Mouse (Mus musculus) ZHBTc4 (cell line): ENCODE results near the gene Ddost.

Experiments
- DNase-seq: peaks from one replicate; pipeline ENCODE4 v3.0.0-alpha.2; 2011; ENCODE audit warnings: low read depth, low spot score

The Ddost gene

DNA sequence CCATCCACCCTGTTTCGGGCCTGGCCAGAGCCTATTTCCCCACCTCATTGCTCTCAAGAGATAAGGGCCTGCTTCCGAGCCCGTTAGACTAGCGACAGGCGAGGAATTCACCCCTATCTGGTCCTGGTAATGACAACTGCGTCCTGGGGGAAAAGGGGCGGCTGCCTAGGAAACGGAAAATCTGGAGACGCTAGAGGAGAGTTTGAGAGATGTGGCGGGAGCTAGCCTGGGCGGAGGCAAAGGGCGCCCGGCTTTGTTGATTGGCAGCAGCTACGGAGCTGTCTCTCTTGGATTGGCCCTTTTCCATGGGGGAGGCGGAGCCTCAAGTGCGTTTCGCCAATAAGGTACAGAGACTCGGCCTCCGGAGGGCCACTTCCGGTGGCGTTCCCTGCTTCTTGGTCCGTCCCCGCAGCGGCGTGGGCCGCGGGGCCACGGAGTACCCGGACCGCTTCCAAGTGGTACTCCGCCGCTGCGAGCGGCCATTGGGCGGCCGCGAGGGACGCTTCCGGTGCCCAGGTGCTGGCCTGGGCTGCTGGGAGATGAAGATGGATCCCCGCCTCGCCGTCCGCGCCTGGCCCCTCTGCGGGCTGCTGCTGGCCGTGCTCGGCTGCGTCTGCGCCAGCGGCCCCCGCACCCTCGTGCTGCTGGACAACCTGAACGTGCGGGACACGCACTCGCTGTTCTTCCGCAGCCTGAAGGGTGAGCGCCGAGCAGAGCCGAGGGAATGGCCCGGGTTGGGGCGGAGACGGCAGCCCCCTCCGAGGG is at the start of gene Ddost:
Gene Ddost (plus strand): TSS at position 391 of the 765 bp plus-strand sequence.
- DNase-seq: peak; percentile 100

GRCm38 (mm10) chr4:138257116-138257687 is 47.3 kb upstream of the Ddost start:
- no peak for DNase-seq

- no peak for DNase-seq
Observed at GRCm38 (mm10) chr4:138258663-138259062, 45.9 kb upstream of the Ddost start.

- no peak for DNase-seq
Observed at GRCm38 (mm10) chr4:138259482-138259881, 45.0 kb upstream of the Ddost start.

- peak; percentile 92 for DNase-seq
Observed at GRCm38 (mm10) chr4:138261843-138262681, 42.5 kb upstream of the Ddost start.

GRCm38 (mm10) chr4:138267869-138268268 is 36.7 kb upstream of the Ddost start:
- no peak for DNase-seq

DNA sequence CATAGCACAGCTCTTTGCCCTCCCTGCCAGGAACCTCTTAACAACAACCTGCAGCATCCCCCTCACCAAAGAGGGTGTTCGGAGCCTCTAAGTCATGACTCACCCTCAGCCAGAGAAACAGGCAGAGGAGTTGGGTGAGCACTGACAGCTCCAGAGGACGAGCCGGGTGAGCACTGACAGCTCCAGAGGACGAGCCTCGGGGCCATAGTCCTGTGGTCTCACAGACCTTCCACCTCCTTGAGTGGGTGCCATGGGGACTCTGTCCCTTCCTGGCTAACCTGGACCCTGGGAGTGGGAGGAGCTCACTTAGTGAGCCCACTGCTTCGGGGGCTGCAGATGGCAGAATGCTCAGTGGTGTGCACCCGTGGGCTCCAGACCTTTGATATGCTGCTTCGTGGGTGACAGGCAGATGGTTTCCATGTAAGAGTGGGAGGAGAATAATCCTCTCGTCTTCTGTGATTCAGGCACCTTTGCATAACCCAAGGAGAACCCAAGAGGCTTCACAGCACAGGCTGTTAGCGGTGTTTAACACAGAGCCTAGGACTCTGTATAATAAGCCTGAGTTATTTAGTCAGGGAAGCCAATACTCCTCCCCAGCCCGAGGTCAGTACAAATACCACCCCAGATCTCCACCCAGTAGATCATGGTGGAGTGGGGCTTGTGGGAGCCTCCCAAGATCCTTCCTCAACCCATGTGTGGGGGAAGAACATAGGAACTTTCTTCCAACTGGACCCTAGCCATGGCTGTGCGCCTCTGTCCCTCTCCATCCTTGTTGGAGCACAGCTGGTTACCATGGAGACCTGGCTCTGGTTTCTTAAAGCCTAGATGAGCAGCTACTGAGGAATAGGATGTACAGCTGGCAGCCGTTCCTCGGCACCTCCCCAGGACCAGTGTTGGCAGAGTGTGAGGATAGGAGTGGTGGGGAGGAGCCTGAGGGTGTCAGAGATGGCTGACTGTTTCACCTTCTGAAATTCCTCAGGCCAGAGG is 32.2 kb upstream of the Ddost start:
- DNase-seq: no peak

GRCm38 (mm10) chr4:138278346-138278745 is 26.2 kb upstream of the Ddost start:
- DNase-seq: no peak

DNA sequence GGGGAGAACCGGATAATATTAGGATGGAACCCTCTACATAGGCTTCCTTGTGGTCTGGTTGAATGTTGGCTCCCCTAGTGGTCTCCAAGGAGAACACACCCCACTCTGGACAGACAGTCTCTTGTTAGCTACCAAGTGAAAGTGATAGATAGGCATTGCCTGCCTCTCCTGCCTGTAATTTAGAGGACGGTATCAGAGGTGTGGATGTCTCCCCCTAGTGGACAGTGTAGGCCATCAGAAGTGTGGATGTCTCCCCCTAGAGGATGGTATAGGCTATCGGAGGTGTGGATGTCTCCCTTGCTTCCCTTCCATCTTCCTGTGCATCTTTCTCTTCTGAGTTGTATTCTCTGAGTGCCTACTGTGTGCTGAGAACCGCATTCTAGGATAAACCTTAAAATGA is 21.7 kb upstream of the Ddost start:
- peak; percentile 94 for DNase-seq

GRCm38 (mm10) chr4:138286411-138286810 is 18.1 kb upstream of the Ddost start:
- no peak for DNase-seq

GRCm38 (mm10) chr4:138288691-138289090 is 15.8 kb upstream of the Ddost start:
- DNase-seq: no peak

DNA sequence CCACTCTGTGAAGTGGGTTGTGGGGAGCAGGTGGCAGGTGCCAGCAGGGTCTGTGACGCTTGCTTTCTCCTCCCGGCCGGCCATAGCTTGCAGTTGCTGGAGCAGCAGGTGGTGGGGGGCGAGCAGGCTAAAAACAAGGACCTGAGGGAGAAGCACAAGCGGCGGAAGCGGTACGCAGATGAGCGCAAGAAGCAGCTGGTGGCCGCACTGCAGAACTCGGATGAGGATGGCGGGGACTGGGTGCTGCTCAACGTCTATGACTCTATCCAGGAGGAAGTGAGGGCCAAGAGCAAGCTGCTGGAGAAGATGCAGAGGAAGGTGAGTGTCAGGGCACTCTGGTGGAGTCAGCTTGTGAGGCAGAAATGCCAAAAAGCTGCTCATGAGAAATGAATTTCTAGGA is 12.5 kb upstream of the Ddost start:
- DNase-seq: no peak

DNA sequence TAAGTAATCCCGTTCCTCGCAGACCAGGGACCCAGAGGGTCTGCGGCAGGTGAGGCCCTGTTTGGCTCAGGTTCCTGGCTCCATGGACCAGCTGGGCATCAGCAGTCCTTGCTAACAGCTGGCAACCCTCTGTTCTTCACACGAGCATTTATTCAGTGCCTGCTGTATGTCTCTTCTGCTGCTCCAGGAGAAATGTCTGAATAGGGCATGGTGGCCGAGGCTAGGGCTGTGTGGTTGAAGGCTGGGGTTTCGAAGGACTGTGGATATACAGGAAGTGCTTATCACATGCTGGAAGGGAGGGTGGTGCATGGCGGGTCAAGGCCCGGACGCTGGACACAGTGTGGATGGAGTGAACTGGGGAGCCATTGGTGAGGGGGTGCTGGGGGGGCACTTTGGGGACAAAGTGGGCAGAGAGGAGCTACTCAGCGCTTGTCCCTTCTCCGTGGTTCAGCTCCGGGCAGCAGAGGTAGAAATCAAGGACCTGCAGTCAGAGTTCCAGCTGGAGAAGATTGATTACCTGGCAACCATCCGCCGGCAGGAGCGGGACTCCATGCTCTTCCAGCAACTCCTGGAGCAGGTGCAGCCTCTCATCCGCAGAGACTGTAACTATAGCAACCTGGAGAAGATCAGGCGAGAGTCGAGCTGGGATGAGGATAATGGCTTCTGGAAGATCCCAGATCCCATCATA is 11.1 kb upstream of the Ddost start:
- DNase-seq: no peak

- DNase-seq: no peak
Observed at GRCm38 (mm10) chr4:138293949-138294550, 10.5 kb upstream of the Ddost start.

DNA sequence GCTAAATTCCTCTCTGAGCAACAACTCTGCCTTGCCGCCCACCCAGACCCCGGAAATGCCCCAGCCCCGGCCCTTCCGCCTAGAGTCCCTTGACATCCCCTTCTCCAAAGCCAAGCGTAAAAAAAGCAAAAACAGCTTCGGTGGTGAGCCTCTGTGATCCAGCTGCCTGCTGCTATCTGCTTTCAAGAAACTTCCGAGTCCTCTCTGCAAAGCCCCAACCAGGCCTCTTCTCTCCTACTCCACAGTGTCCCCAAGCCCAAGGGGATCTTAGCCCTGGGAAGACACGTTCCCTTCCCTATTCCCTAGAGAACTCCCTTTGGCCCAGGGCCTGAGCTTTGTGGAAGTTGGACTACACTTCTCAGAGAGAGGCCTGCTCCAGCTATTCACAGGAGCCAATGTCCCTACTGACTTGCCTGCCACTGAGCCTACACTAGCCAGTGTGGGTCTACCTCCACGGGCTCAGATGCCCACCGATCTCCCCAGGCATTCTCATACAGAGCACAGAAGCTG is 3.2 kb upstream of the Ddost start:
- no peak for DNase-seq

DNA sequence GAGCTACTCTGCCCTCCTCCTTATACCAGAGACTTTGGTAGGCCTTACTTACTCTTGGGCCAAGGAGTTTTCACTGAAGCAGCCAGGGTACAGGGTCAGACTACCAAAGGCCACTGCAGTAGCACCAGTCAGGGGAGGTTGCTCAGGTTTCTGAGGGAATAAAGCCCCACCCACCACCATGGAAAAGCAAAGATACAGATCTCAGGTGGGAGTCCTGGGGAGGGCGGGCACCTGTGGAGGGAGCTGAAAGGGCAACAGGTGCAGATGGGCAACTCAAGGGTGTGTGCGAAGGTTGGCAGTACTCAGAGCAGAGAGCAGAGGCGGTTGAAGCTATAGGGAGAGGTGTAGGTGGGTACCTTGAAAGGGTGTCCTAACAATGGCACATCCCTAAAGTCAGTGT is 1.5 kb upstream of the Ddost start:
- no peak for DNase-seq

GRCm38 (mm10) chr4:138303742-138304141 is 788 bp upstream of the Ddost start:
- DNase-seq: no peak

DNA sequence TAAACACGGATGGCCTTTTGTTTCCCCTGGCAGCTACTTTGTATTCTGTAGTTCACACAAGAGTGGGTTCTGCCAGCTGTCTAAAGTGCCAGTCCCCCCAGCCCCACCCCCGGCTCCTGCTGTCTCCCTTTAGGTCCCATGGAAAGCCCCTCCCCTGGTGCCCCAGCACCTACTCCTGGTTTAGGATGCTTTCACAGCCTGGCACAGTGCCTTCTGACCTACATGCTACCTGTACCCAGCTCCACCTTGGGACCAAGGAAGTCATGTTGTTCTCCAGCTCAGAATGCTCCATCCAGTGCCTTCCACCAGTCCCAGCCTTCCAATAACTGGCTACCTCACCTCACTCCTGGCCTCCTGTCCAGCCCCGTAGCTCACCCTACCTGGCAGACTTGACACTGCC is 2.5 kb downstream of the Ddost start:
- no peak for DNase-seq

DNA sequence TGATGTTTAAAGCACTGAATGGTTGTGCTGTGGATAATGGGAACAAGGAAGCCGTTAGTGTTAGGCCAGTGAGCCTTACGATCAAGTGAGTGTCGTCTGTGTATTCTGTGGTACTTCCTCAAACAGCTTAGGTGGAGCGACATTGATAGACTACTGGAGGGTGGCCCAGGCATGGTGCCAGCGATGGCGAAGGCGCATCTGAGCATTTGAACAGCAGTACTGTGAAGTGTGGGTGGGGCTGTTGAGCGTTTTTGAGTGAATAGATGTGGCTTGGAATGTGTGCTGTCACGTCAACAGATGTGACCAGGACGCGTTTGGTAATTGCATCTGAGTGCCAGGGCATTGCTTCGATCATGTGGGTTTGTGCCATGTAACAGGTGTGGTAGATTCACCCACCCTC is 3.2 kb downstream of the Ddost start:
- DNase-seq: no peak

DNA sequence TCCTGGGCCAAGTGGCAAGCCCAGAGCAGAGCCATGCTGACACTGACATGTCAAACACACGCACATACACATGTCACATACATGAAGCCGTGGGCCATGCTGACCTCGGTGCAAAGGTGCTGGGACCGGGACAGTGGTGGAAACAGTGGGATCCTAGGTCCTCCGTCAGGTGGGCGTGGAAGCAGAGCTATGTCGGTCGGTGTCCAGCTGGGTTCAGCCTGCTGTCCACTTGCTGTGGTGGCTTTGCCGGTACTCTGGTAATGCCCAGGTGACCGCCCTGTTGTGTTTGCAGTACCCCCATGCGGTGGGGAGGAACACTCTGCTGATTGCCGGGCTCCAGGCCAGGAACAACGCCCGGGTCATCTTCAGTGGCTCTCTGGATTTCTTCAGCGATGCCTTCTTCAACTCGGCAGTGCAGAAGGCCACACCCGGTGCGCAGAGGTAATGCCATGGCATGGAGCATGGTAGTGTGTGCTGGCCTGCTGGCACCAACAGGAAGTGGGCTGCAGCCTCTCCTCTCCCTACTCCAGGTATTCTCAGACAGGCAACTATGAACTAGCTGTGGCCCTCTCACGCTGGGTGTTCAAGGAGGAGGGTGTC is 5.9 kb downstream of the Ddost start:
- DNase-seq: no peak
